Mouse (Mus musculus) testis, adult 2 months (tissue): Measurements from ENCODE around the gene Bicdl1. TPM values are rescaled to one million over a fixed set of nuclear protein-coding genes. Genes with fewer than 3 reads are reported as not detected.

Experiments used
- H3K27ac ChIP-seq: fragments of 200-500 bp; 2 replicates; pipeline ENCODE4 v1.5.1; 2012; ENCODE audit warnings: low read depth, low read length; ENCODE audit not compliant: control insufficient read depth, insufficient read depth
- H3K27me3 ChIP-seq: fragments of 200-500 bp; 2 replicates; pipeline ENCODE4 v1.6.1; 2012; ENCODE audit warnings: mild to moderate bottlenecking, low read length, moderate library complexity; ENCODE audit not compliant: control insufficient read depth, insufficient read depth
- H3K36me3 ChIP-seq: fragments of 200-500 bp; 2 replicates; pipeline ENCODE4 v1.6.1; 2012; ENCODE audit warnings: mild to moderate bottlenecking, low read length; ENCODE audit not compliant: control insufficient read depth, insufficient read depth
- H3K4me1 ChIP-seq: fragments of 200-500 bp; 2 replicates; pipeline ENCODE4 v1.6.1; 2012; ENCODE audit warnings: low read length; ENCODE audit not compliant: control insufficient read depth, insufficient read depth
- H3K4me3 ChIP-seq: fragments of 200-500 bp; 2 replicates; pipeline ENCODE4 v1.5.1; 2012; ENCODE audit warnings: low read depth, mild to moderate bottlenecking, low read length, moderate library complexity, mixed read lengths; ENCODE audit not compliant: control insufficient read depth
- CTCF ChIP-seq: fragments of 200-500 bp; IDR thresholded peaks from 2 replicates; pipeline ENCODE4 v1.5.1; 2012; ENCODE audit warnings: low read depth, mild to moderate bottlenecking, inconsistent platforms, low read length, moderate library complexity; ENCODE audit not compliant: control insufficient read depth, insufficient read depth, insufficient replicate concordance
- POLR2A ChIP-seq: fragments of 200-500 bp; IDR thresholded peaks from 2 replicates; pipeline ENCODE4 v1.6.1; 2012; ENCODE audit warnings: low read depth, mild to moderate bottlenecking, inconsistent platforms, low read length, moderate library complexity; ENCODE audit not compliant: control insufficient read depth
- polyA plus RNA-seq: library from polyadenylated mRNA; depleted of rRNA; stranded (reverse); fragments of >200 nt; gene quantifications from 2 replicates; pipeline ENCODE4 v1.2.3, GENCODE M21; 2012

The Bicdl1 gene
- polyA plus RNA-seq, 1 experiment: 14.0 TPM

- H3K36me3 ChIP-seq: no peaks in the 10 kb centered on the region
- H3K4me1 ChIP-seq: no peaks in the 10 kb centered on the region
- no peak overlapping the region for H3K4me3 ChIP-seq
- no peaks in the 10 kb centered on the region for H3K27me3 ChIP-seq
- no peak overlapping the region for H3K27ac ChIP-seq
- no peak for TF ChIP-seq POLR2A
- no peak for TF ChIP-seq CTCF
Observed at GRCm38 (mm10) chr5:115714761-115715160, 16.7 kb downstream of the Bicdl1 start.

- no peak for TF ChIP-seq CTCF
- TF ChIP-seq POLR2A: no peak
- H3K27me3 ChIP-seq: no peaks in the 10 kb centered on the region
Observed at GRCm38 (mm10) chr5:115712487-115712886, 18.9 kb downstream of the Bicdl1 start.

GRCm38 (mm10) chr5:115711636-115712419 is 19.6 kb downstream of the Bicdl1 start:
- Histone ChIP-seq H3K27ac (no peak overlapping the region), H3K36me3 (no peaks in the 10 kb centered on the region), H3K4me1 (no peaks in the 10 kb centered on the region), H3K4me3 (no peak overlapping the region), H3K27me3 (no peaks in the 10 kb centered on the region)
- TF ChIP-seq CTCF (no peak), POLR2A (no peak)

More at GRCm38 (mm10) chr5:115712487-115712886, 18.9 kb downstream of the Bicdl1 start:
- Histone ChIP-seq H3K27ac (no peak overlapping the region), H3K36me3 (no peaks in the 10 kb centered on the region), H3K4me3 (no peak overlapping the region), H3K4me1 (no peaks in the 10 kb centered on the region)

DNA sequence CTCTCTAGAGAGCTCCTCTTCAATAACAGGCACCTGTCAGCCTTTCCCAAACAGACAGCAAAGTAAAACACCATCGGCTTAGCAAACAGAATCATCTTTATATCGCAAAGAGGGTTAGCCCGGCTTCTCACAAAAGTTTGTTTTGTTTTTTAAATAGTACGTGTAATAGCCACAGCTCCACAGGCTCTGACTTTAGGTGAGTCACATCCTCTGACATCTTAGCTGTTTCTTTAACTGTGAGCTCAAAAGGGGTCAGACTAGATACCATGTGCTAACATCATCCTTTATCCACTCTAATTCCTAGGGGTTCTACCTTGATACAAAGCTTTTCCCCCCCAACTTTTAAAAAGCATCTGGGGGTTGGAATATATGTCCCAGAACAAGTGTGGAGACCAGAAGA is 21.2 kb downstream of the Bicdl1 start:
- TF ChIP-seq CTCF: no peak
- TF ChIP-seq POLR2A: no peak
- Histone ChIP-seq H3K27me3 (no peaks in the 10 kb centered on the region), H3K4me1 (no peaks in the 10 kb centered on the region), H3K36me3 (no peaks in the 10 kb centered on the region), H3K4me3 (no peak overlapping the region), H3K27ac (no peak overlapping the region)

GRCm38 (mm10) chr5:115708930-115709329 is 22.5 kb downstream of the Bicdl1 start:
- no peak for TF ChIP-seq POLR2A
- no peak for TF ChIP-seq CTCF

DNA sequence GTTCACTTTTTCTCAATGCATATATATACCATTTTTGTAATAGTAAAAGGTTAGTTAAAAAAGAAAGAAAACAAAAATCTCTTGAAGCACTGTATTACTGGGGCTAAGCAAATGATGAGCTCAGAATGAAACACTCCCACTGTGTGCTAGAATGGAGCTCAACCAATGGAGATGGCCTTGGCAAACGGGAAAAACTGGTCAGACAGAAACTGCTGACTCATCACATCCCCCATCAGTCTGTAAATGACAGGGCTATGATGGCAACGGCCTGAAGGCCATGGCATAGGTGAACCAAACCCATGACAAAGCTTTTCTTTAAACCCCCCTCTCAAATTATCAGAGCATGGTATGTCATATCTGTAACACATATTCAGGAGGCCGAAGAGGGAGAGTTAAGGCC is 29.4 kb downstream of the Bicdl1 start:
- H3K4me3 ChIP-seq: no peak overlapping the region
- no peaks in the 10 kb centered on the region for H3K36me3 ChIP-seq
- TF ChIP-seq CTCF (no peak), POLR2A (no peak)
- no peaks in the 10 kb centered on the region; the same call in 1 of the 2 replicates for H3K4me1 ChIP-seq
- H3K27ac ChIP-seq: no peak overlapping the region
- H3K27me3 ChIP-seq: no peaks in the 10 kb centered on the region

More at GRCm38 (mm10) chr5:115708930-115709329, 22.5 kb downstream of the Bicdl1 start:
- Histone ChIP-seq H3K4me1 (no peaks in the 10 kb centered on the region), H3K27ac (no peak overlapping the region), H3K27me3 (no peaks in the 10 kb centered on the region), H3K36me3 (no peaks in the 10 kb centered on the region), H3K4me3 (no peak overlapping the region)

DNA sequence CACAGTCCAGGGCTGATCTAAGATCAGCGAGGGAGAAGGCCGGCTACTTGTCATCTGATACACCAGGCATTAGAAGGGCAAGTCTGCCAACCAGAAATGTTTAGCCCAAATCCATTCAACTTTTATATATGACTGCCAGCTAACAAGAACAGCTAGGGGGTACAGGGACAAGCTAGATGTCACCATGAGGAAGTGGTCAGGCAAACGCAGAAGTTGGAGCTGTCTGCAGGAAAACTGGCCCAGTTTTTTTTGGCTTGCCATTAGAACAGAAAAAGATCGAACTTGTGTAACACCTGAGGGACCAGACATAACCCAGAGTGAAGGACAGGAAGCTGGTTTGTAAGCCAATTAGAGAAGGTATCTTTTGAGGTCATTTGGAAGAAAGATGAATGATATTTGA is 30.2 kb downstream of the Bicdl1 start:
- Histone ChIP-seq H3K27ac (no peak overlapping the region), H3K36me3 (no peaks in the 10 kb centered on the region), H3K27me3 (no peaks in the 10 kb centered on the region), H3K4me3 (no peak overlapping the region), H3K4me1 (no peaks in the 10 kb centered on the region; the same call in 1 of the 2 replicates)
- no peak for TF ChIP-seq CTCF
- no peak for TF ChIP-seq POLR2A

GRCm38 (mm10) chr5:115696811-115697210 is 34.6 kb downstream of the Bicdl1 start:
- Histone ChIP-seq H3K4me3 (no peak overlapping the region), H3K36me3 (no peaks in the 10 kb centered on the region), H3K27me3 (no peaks in the 10 kb centered on the region), H3K4me1 (no peaks in the 10 kb centered on the region), H3K27ac (no peak overlapping the region)
- TF ChIP-seq CTCF (no peak), POLR2A (no peak)
